Mouse (Mus musculus): ENCODE data around the gene Kri1. TPM values are rescaled to one million over a fixed set of nuclear protein-coding genes. Genes with fewer than 3 reads are reported as not detected.
A peak's percentile ranks its signal among the peaks of the same experiment; 100 is the strongest.
"Not testable (repeated sequence)": the region's sequence is repeated elsewhere in the genome, so short reads cannot be mapped to it uniquely, and the experiment has no call there.

Kri1 gene
- polyA plus RNA-seq, 1 experiment from 2014 or later, result 15.7 TPM

DNA sequence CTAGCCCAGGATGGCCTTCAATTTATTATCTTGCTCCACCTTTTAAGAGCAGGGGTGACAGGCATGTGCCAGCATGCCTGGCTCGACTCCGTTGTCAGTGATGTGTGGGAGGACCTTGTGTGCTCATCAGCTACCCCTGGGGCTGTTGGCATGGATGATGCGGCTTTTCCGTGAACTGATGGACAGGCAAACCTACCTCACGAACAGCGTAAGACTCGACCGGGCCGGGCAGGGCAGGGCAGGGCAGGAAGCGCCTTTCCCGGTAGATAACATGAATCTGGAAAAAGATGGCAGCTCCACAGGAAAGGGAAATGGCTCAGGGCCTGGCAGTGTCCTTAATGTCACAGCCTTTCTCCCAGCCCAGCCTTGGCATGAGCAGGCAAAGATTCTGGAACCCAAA is 36.5 kb upstream of the Kri1 start:
- no peak overlapping the region for H3K4me3 ChIP-seq
- H3K4me2 ChIP-seq, result no peak overlapping the region
- no peaks in the 10 kb centered on the region for H3K9me3 ChIP-seq
- no peaks in the 10 kb centered on the region for H3K27me3 ChIP-seq
- peaks cover 23% of the 10 kb centered on the region for H3K4me1 ChIP-seq (replicated peaks)
- WGBS, result 91% methylated on average over 11 of the region's 11 CpGs
- no peak overlapping the region for H3K9ac ChIP-seq
- no peaks in the 10 kb centered on the region for H3K36me3 ChIP-seq
- H3K27ac ChIP-seq (replicated peaks), result no peak overlapping the region
- no peak for ATAC-seq (ENCODE audit: low FRiP score, low read depth)

DNA sequence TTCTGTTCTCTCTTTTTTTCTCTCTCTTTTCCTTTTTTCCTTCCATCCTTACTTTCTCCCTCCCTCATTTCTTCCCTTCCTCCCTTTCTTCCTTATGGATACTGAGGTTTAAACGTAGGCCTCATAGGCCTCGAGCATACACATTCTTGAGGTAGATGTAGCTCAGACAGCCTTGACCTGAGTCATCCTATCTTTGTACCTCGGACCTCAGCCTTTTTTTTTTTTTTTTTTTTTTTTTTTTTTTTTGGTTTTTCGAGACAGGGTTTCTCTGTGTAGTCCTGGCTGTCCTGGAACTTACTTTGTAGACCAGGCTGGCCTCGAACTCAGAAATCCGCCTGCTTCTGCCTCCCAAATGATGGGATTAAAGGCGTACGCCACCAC is 35.1 kb upstream of the Kri1 start:
- not testable (repeated sequence) for H3K9ac ChIP-seq; H3K4me3 ChIP-seq; H3K9me3 ChIP-seq; ATAC-seq (ENCODE audit: low FRiP score, low read depth); H3K36me3 ChIP-seq; H3K27me3 ChIP-seq; H3K4me2 ChIP-seq; H3K27ac ChIP-seq (replicated peaks)
- peaks cover 23% of the 10 kb centered on the region for H3K4me1 ChIP-seq (replicated peaks)
- WGBS, result 91% methylated on average over 8 of the region's 8 CpGs

DNA sequence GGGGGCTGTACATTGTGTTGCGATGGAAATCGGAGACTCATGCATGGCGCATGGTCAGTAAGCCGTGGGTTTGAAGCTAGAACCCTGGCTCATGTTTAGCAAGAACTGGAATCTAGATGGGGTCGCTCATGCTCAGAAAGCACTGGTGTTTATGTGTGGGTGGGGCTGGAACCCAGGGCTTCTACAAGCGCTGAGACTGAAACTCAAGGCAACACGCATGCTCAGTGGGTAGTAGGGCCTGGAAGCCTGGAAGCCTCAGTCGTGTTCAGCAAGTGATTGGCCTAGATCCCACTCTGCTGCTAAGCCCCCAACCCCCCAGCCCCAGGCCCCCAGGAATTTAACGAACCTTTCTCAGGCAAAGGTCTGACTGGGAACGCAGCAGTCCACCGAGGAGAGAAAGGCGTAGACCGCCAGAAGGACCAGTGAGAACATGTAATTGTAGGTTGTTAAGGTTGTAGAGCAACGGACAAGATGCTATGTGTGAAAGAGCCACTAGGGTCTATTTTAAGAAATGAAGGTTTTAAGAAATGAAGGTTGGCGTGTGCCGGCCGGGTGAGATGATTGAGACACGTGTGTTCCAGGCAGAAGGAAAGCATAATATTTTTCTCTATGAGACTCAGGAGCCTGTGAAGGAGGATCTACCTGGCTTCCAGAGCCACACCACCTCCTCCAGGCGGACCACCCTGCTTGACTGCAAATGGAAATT is 34.6 kb upstream of the Kri1 start:
- Histone ChIP-seq H3K9ac (no peak overlapping the region), H3K27ac (replicated peaks) (no peak overlapping the region), H3K9me3 (no peaks in the 10 kb centered on the region), H3K36me3 (no peaks in the 10 kb centered on the region), H3K4me1 (replicated peaks) (peaks cover 23% of the 10 kb centered on the region), H3K4me3 (no peak overlapping the region), H3K4me2 (peak overlapping the region; percentile 97), H3K27me3 (no peaks in the 10 kb centered on the region)
- 77% methylated on average over 19 of the region's 19 CpGs for WGBS
- no peak for ATAC-seq (ENCODE audit: low FRiP score, low read depth)

DNA sequence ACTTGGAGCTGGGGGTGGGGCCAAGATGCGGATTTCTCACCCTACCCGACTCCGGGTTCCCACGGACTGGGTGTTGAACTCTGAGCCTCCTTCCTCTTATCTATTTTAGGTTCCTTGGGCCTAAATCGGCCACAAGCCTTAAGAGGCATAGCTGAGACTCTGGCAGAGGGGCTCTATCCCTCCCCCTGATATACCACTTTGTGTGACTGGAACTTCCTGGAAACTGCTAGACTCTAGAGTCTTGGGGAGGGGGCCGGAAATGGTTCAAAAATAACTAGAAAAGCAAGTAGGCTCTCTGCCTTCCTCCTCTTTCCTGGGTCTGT is 33.7 kb upstream of the Kri1 start:
- peak; percentile 6; the same call in 1 of the 2 replicates for ATAC-seq (ENCODE audit: low FRiP score, low read depth)
- WGBS, result 17% methylated on average over 6 of the region's 6 CpGs
- Histone ChIP-seq H3K4me2 (peak overlapping the region; percentile 97), H3K4me3 (peak overlapping the region; percentile 71), H3K36me3 (no peaks in the 10 kb centered on the region), H3K9ac (peak overlapping the region; percentile 69), H3K27me3 (no peaks in the 10 kb centered on the region), H3K4me1 (replicated peaks) (peaks cover 23% of the 10 kb centered on the region), H3K27ac (replicated peaks) (peak overlapping the region; percentile 64; the same call in 1 of the 2 replicates), H3K9me3 (no peaks in the 10 kb centered on the region)

DNA sequence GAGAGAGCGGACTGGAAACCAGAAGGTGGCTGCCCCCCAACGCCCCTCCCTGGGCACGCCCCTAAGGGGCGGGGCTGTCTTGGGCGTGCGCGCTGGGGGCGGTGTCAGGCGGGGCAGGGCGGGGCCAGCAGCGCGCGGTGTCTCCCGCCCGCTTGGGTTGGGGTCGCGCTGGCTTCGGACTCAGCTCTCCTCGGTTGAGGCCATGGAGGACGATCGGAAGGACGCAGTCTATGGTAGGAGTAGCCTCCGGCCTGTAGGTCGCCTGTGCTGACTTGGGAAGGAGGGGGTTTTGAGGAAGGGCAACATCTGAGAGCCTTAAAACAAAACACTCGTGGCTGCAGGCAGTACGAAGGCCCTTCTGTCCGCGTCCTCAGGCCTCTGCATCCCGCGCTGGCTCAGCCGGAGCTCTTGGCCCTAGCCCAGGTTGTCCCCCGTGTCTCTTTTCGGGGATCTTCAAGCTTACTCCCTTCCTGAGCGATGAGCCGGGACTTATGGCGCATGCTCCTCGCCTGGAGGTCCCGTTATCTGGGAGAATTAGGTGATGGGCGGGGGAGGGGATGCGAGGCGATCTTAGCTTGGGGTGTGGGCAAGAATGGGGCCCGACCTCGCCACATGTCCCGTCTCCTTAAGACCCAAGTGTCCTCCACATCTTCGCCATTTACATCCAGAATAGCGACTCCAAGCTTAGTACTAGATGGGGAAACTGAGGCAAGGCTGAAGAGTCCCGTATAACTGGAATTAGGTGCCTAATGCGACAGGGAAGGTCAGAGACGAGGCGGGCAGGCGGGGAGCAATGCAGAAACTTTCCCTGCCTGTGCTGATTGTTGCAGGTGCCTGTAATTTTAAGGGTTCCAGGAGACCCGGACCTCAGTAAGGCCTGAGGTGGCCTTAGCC is 33.1 kb upstream of the Kri1 start, which contains the start of gene Slc44a2:
Gene Slc44a2 (plus strand): TSS at position 80 of the 894 bp plus-strand sequence.
- Histone ChIP-seq H3K4me2 (peak within 1 kb of the TSS; percentile 97), H3K27ac (replicated peaks) (peak within 1 kb of the TSS; percentile 64), H3K27me3 (no peaks in the 10 kb centered on the region), H3K4me3 (peak within 1 kb of the TSS; percentile 71), H3K9ac (peak within 1 kb of the TSS; percentile 69), H3K9me3 (no peaks in the 10 kb centered on the region), H3K36me3 (no peaks in the 10 kb centered on the region), H3K4me1 (replicated peaks) (peaks cover 23% of the 10 kb centered on the region)
- peak; percentile 92 for ATAC-seq (ENCODE audit: low FRiP score, low read depth)
- under 1% methylated on average over 52 of the region's 52 CpGs for WGBS

DNA sequence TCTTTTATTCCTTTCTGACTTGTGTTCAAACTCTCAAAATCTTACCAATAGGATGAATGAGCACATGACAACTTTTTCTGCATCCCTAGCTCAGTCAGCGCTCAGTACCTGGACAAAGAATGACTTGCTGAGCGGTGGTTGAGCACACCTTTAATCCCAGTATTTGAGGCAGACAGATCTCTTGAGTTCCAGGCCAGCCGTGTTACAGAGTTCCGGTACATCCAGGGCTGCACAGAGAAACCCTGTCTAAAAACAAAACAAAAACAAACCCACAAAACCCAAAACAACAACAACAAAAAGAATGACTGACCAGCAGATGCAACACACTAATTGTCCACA is 32.5 kb upstream of the Kri1 start:
- Histone ChIP-seq H3K4me2 (peak overlapping the region; percentile 97), H3K27me3 (no peaks in the 10 kb centered on the region), H3K9ac (no peak overlapping the region), H3K4me3 (peak overlapping the region; percentile 71), H3K9me3 (no peaks in the 10 kb centered on the region), H3K27ac (replicated peaks) (0 out of 2 replicates have a peak overlapping the region, but pooled peaks have one; percentile 64), H3K36me3 (no peaks in the 10 kb centered on the region), H3K4me1 (replicated peaks) (peaks cover 23% of the 10 kb centered on the region)
- peak; percentile 63; the same call in 1 of the 2 replicates for ATAC-seq (ENCODE audit: low FRiP score, low read depth)
- 34% methylated on average over 4 of the region's 4 CpGs for WGBS

DNA sequence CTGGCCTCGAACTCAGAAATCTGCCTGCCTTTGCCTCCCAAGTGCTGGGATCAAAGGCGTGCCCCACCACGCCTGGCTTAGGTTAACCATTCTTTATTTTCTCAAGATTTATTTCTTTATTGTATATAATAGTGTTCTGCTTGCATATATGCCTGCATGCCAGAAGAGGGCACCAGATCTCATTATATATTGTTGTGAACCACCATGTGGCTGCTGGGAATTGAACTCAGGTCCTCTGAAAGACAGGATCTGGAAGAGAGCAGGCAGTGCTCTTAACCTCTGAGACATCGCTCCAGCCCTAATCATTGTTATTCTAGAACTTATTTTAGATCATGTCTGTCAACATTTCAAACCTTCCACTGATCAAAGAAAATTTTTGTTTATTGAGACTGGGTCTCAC is 31.7 kb upstream of the Kri1 start:
- no peaks in the 10 kb centered on the region for H3K36me3 ChIP-seq
- WGBS, result 91% methylated on average over 4 of the region's 4 CpGs
- no peak overlapping the region for H3K4me3 ChIP-seq
- no peaks in the 10 kb centered on the region for H3K27me3 ChIP-seq
- H3K4me1 ChIP-seq (replicated peaks), result peaks cover 23% of the 10 kb centered on the region
- no peak for ATAC-seq (ENCODE audit: low FRiP score, low read depth)
- no peak overlapping the region for H3K4me2 ChIP-seq
- no peak overlapping the region for H3K9ac ChIP-seq
- no peaks in the 10 kb centered on the region for H3K9me3 ChIP-seq
- H3K27ac ChIP-seq (replicated peaks), result no peak overlapping the region

DNA sequence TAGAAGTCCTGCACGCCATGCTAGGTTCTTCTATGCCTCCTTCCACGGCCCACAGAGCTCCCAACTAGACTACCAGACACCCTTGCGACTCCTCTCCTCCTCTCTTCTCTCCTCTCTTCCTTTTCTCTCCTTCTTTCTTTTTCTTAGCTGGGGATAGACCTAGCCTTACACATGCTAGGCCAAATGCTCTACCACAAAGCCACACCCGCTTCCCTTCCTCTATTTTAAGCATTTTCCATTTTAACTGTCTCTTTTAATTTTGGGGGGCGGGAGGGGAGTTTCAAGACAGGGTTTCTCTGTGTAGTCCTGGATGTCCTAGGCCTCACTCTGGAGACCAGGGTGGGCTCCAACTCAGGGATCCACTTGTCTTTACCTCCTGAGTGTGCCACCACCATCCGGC is 31.0 kb upstream of the Kri1 start:
- ATAC-seq (ENCODE audit: low FRiP score, low read depth), result no peak
- Histone ChIP-seq H3K27ac (replicated peaks) (no peak overlapping the region), H3K27me3 (no peaks in the 10 kb centered on the region), H3K36me3 (no peaks in the 10 kb centered on the region), H3K9me3 (no peaks in the 10 kb centered on the region), H3K4me2 (no peak overlapping the region), H3K9ac (no peak overlapping the region), H3K4me1 (replicated peaks) (peaks cover 23% of the 10 kb centered on the region), H3K4me3 (no peak overlapping the region)
- WGBS, result 92% methylated on average over 6 of the region's 6 CpGs

DNA sequence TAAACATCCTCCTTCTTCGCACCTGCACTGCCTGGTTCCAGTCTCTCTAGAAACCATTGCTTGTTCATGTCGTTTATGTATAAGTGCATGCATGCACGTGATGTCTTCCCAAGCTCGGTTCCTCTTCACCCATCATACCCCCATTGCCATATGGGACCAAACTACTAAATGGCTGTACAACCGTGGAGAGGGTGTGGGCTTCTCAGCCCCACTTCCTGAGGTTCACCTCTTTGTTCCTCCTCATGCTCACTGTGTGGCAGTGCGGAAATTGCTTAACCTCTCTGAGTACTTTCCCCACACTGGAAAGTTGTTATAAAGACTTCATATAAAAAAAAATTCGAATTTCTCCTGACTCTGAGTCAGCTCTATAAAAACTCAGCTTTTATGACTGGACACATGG is 28.9 kb upstream of the Kri1 start:
- no peaks in the 10 kb centered on the region for H3K9me3 ChIP-seq
- no peak overlapping the region for H3K9ac ChIP-seq
- 74% methylated on average over 7 of the region's 7 CpGs for WGBS

DNA sequence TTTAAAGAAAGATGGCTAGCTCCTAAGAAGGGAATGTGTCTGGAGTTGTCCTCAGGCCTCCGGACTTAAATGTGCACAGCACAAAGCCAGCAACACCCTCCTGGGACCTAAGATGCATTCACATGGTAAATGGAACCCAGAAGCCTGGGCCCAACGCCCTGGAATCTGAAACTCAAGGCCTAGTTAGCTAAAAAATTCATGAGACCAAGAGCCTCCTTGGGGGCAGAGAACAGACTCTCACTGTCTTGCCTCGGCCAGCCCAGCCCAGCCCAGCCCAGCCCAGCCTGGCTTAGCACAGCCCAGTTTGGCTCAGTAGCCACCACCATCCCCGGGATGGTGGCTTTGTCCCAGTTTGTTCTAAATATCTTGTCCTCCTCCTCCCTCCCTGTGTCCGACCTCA is 27.7 kb upstream of the Kri1 start:
- H3K9me3 ChIP-seq, result no peaks in the 10 kb centered on the region
- peaks cover 3% of the 10 kb centered on the region; the same call in 1 of the 2 replicates for H3K4me1 ChIP-seq (replicated peaks)
- WGBS, result 53% methylated on average over 5 of the region's 5 CpGs
- no peak overlapping the region for H3K4me2 ChIP-seq
- no peak overlapping the region for H3K9ac ChIP-seq
- no peak overlapping the region for H3K27ac ChIP-seq (replicated peaks)
- no peaks in the 10 kb centered on the region for H3K36me3 ChIP-seq
- ATAC-seq (ENCODE audit: low FRiP score, low read depth), result no peak
- H3K4me3 ChIP-seq, result no peak overlapping the region
- H3K27me3 ChIP-seq, result peaks cover 10% of the 10 kb centered on the region

More for the DNA sequence above, 28.9 kb upstream of the Kri1 start:
- peaks cover 10% of the 10 kb centered on the region for H3K4me1 ChIP-seq (replicated peaks)
- no peak overlapping the region for H3K4me2 ChIP-seq
- H3K27me3 ChIP-seq, result peaks cover 4% of the 10 kb centered on the region
- no peak overlapping the region for H3K27ac ChIP-seq (replicated peaks)
- ATAC-seq (ENCODE audit: low FRiP score, low read depth), result no peak
- H3K4me3 ChIP-seq, result no peak overlapping the region
- no peaks in the 10 kb centered on the region for H3K36me3 ChIP-seq

DNA sequence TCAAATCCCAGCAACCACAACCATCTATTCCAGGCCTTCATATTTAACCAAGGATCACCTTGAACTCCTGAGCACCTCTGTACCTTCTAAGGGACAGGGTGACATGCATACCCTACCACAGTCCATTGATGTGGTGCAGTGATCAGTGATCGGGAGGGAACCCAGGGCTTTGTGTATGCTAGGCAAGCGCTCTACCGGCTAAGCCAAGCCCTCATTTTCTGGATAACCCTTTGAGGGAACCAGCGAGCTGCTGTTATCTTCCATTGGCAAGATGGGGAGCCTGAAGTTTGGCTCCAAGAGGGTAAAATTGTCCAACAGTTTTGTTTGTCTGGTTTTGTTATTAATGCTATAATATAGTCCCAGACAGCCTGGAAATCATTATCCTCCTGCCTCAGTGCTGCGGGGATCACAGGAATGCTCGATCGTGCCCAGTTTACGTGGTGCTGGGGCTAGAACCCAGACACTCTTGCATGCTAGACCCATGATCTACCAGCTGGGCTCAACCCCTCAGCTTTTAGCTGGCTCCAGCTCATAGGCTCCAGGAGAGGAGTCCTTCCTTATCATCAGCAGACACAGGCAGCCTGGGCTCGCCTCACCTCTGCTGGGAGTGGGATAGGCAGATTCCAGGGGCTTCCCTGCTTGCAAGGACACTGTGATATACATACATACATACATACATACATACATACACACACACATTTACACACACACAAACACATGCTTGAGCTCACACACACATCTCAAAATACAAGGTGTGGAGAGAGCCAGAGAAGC is 26.8 kb upstream of the Kri1 start:
- no peaks in the 10 kb centered on the region for H3K9me3 ChIP-seq
- ATAC-seq (ENCODE audit: low FRiP score, low read depth), result no peak
- no peak overlapping the region for H3K4me2 ChIP-seq
- H3K4me1 ChIP-seq (replicated peaks), result no peaks in the 10 kb centered on the region
- H3K27me3 ChIP-seq, result peaks cover 10% of the 10 kb centered on the region
- H3K36me3 ChIP-seq, result no peaks in the 10 kb centered on the region
- H3K4me3 ChIP-seq, result no peak overlapping the region
- no peak overlapping the region for H3K9ac ChIP-seq
- no peak overlapping the region for H3K27ac ChIP-seq (replicated peaks)
- WGBS, result 92% methylated on average over 9 of the region's 9 CpGs

DNA sequence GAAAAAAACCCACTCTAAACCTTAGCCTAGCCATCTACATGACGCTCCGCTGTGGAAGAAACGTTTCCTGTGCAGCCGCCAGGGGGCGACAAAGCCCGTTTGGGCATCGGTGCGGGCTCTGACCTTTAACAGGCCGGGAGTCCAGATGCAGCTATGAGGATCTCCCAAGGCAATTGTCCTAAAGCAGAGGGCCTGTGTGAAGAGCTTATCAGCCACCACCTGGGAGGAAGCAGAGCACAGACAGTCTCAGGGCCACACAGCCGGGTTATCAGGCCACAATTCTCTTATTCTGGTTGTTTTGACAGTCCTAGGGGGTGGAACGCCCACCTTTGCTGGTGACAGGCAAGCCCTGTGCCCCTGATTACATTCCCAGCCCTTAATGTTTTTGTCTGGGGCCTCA is 25.6 kb upstream of the Kri1 start:
- Histone ChIP-seq H3K27ac (replicated peaks) (no peak overlapping the region), H3K4me2 (no peak overlapping the region), H3K9ac (no peak overlapping the region), H3K4me3 (no peak overlapping the region), H3K27me3 (peaks cover 10% of the 10 kb centered on the region), H3K36me3 (no peaks in the 10 kb centered on the region), H3K4me1 (replicated peaks) (no peaks in the 10 kb centered on the region), H3K9me3 (no peaks in the 10 kb centered on the region)
- WGBS, result 9% methylated on average over 11 of the region's 11 CpGs
- ATAC-seq (ENCODE audit: low FRiP score, low read depth), result no peak
